ENCODE assay signal across 8 mouse cellular contexts in genomic region chr11:103656520-103656919, GRCm38 (mm10). TPM values are rescaled to one million over a fixed set of nuclear protein-coding genes. Genes with fewer than 3 reads are reported as not detected.
DNase-seq lines count a peak whose midpoint lies in the region; ATAC-seq lines count a peak whose summit lies in the region.

No protein-coding gene starts in this region.

- H3K36me3 ChIP-seq in intestine, embryonic 14.5 days (ENCODE audit: control insufficient read depth, insufficient read depth, low read length): no peaks in the 10 kb centered on the region
- no peaks in the 10 kb centered on the region for H3K36me3 ChIP-seq in intestine, embryonic 15.5 days
- no peaks in the 10 kb centered on the region for H3K36me3 ChIP-seq in kidney, embryonic 14.5 days (ENCODE audit: control insufficient read depth, insufficient read depth, low read length)

- H3K4me1 ChIP-seq in intestine, embryonic 14.5 days (replicated peaks; ENCODE audit: control insufficient read depth, insufficient read depth, low read length): no peaks in the 10 kb centered on the region
- H3K4me1 ChIP-seq in intestine, embryonic 15.5 days (replicated peaks): 0 out of 2 replicates have a peak, but pooled peaks cover 7% of the 10 kb centered on the region
- H3K4me1 ChIP-seq in kidney, embryonic 14.5 days (ENCODE audit: control insufficient read depth, insufficient read depth, low read length): no peaks in the 10 kb centered on the region

- H3K27me3 ChIP-seq in intestine, embryonic 14.5 days (replicated peaks; ENCODE audit: control insufficient read depth, insufficient read depth, low read length): peaks cover 32% of the 10 kb centered on the region
- H3K27me3 ChIP-seq in intestine, embryonic 15.5 days (replicated peaks): peaks cover 25% of the 10 kb centered on the region
- peaks cover 40% of the 10 kb centered on the region for H3K27me3 ChIP-seq in kidney, embryonic 14.5 days (ENCODE audit: control insufficient read depth, insufficient read depth, low read length)

- 6% methylated on average over 3 of the region's 3 CpGs for WGBS in intestine, embryonic 14.5 days
- WGBS in intestine, embryonic 15.5 days: 5% methylated on average over 3 of the region's 3 CpGs
- WGBS in kidney, embryonic 14.5 days: 8% methylated on average over 3 of the region's 3 CpGs

- no peak overlapping the region for H3K27ac ChIP-seq in intestine, embryonic 14.5 days (ENCODE audit: low read depth)
- no peak overlapping the region for H3K27ac ChIP-seq in intestine, embryonic 15.5 days
- H3K27ac ChIP-seq in kidney, embryonic 14.5 days (ENCODE audit: low read depth, low read length): no peak overlapping the region

- intact Hi-C loops in left cerebral cortex, postnatal 14 days (cut with DNase I): no loop called here

- H3K4me3 ChIP-seq in intestine, embryonic 14.5 days (ENCODE audit: low read depth, low read length): no peak overlapping the region
- H3K4me3 ChIP-seq in intestine, embryonic 15.5 days (replicated peaks): no peak overlapping the region
- H3K4me3 ChIP-seq in kidney, embryonic 14.5 days (ENCODE audit: low read length): no peak overlapping the region

- DNase-seq in intestine, embryonic 14.5 days (ENCODE audit: low spot score): peak; percentile 88
- DNase-seq in R1 (ENCODE audit: low read depth, low spot score): peak; percentile 70
- peak; percentile 47 for DNase-seq in ovary, postnatal 36 days (ENCODE audit: low spot score)
- DNase-seq in frontal cortex, postnatal 14 days (ENCODE audit: low spot score in 2 of 2): no peak
- no peak for DNase-seq in left cerebral cortex, postnatal 14 days (ENCODE audit: low spot score in 2 of 2)
- no peak for DNase-seq in layer of hippocampus, adult 9-11 months

- no peaks in the 10 kb centered on the region for H3K9me3 ChIP-seq in intestine, embryonic 14.5 days (ENCODE audit: control insufficient read depth, low read length)
- H3K9me3 ChIP-seq in intestine, embryonic 15.5 days: no peaks in the 10 kb centered on the region
- no peaks in the 10 kb centered on the region for H3K9me3 ChIP-seq in kidney, embryonic 14.5 days (ENCODE audit: control insufficient read depth, low read length)

- ATAC-seq in intestine, embryonic 14.5 days (replicated peaks; ENCODE audit: low FRiP score, low TSS enrichment, low read depth): no peak
- no peak for ATAC-seq in intestine, embryonic 15.5 days
- 0 out of 2 replicates have a peak, but pooled peaks have one; percentile 60 for ATAC-seq in kidney, embryonic 14.5 days (ENCODE audit: low FRiP score, low TSS enrichment)

- no peak overlapping the region for H3K4me2 ChIP-seq in intestine, embryonic 14.5 days (ENCODE audit: low read length)
- H3K4me2 ChIP-seq in intestine, embryonic 15.5 days (replicated peaks): no peak overlapping the region
- H3K4me2 ChIP-seq in kidney, embryonic 14.5 days (replicated peaks; ENCODE audit: low read depth, low read length): no peak overlapping the region

- H3K9ac ChIP-seq in intestine, embryonic 14.5 days (ENCODE audit: low read length): no peak overlapping the region
- H3K9ac ChIP-seq in intestine, embryonic 15.5 days: no peak overlapping the region
- no peak overlapping the region for H3K9ac ChIP-seq in kidney, embryonic 14.5 days (ENCODE audit: low read depth, low read length)

RNA-seq across cellular contexts. Expression of gene Rprml, which starts 7.2 kb away (rescaled TPM):
- not detected in 2 replicates for polyA plus RNA-seq in intestine, embryonic 14.5 days (2014; fragmentation: Nextera tagmentation; extraction: Ambion mirVana)
- 0.44 and 0.52 TPM in 2 replicates for polyA plus RNA-seq in intestine, embryonic 15.5 days (2015; fragmentation: Nextera tagmentation; extraction: Ambion mirVana)
- polyA plus RNA-seq in kidney, embryonic 14.5 days (2014; fragmentation: Nextera tagmentation; extraction: Ambion mirVana): not detected in 2 replicates
- total RNA-seq in left cerebral cortex, postnatal 14 days (2021): 100 to 1,000 TPM; 114 to 120 TPM

RNA-seq across cellular contexts. Expression of gene Lyzl6, which starts 17.8 kb away (rescaled TPM):
- polyA plus RNA-seq in intestine, embryonic 14.5 days (2014; fragmentation: Nextera tagmentation; extraction: Ambion mirVana): not detected in 2 replicates
- not detected in 2 replicates for polyA plus RNA-seq in intestine, embryonic 15.5 days (2015; fragmentation: Nextera tagmentation; extraction: Ambion mirVana)
- not detected in 2 replicates for polyA plus RNA-seq in kidney, embryonic 14.5 days (2014; fragmentation: Nextera tagmentation; extraction: Ambion mirVana)
- total RNA-seq in left cerebral cortex, postnatal 14 days (2021): not detected

RNA-seq across cellular contexts. Expression of gene Gm884, which starts 35.6 kb away (rescaled TPM):
- not detected in 2 replicates for polyA plus RNA-seq in intestine, embryonic 14.5 days (2014; fragmentation: Nextera tagmentation; extraction: Ambion mirVana)
- not detected in 2 replicates for polyA plus RNA-seq in intestine, embryonic 15.5 days (2015; fragmentation: Nextera tagmentation; extraction: Ambion mirVana)
- not detected in 2 replicates for polyA plus RNA-seq in kidney, embryonic 14.5 days (2014; fragmentation: Nextera tagmentation; extraction: Ambion mirVana)
- under 1 TPM in 1 of 2 experiments, not detected in 1; 0.04 TPM for total RNA-seq in left cerebral cortex, postnatal 14 days (2021)

RNA-seq across cellular contexts. Expression of gene Gosr2, which starts 41.2 kb away (rescaled TPM):
- 62.8 and 69.3 TPM in 2 replicates for polyA plus RNA-seq in intestine, embryonic 14.5 days (2014; fragmentation: Nextera tagmentation; extraction: Ambion mirVana)
- 65.3 and 70.7 TPM in 2 replicates for polyA plus RNA-seq in intestine, embryonic 15.5 days (2015; fragmentation: Nextera tagmentation; extraction: Ambion mirVana)
- 46.7 and 82.7 TPM in 2 replicates for polyA plus RNA-seq in kidney, embryonic 14.5 days (2014; fragmentation: Nextera tagmentation; extraction: Ambion mirVana)
- 10 to 100 TPM; 70.9 to 77.0 TPM for total RNA-seq in left cerebral cortex, postnatal 14 days (2021)

Comparison
In these comparisons a context has a peak if more than half of its experiments do, and no peak if none do; other contexts are left out.
1. DNase-seq: peak in intestine, embryonic 14.5 days (single experiment), R1 (single experiment) and ovary, postnatal 36 days (single experiment); none in frontal cortex, postnatal 14 days (0 of 2), left cerebral cortex, postnatal 14 days (0 of 2) and layer of hippocampus, adult 9-11 months (single experiment).